Mouse (Mus musculus) kidney, embryonic 14.5 days (tissue): ENCODE results near the gene Rpusd3. TPM values are rescaled to one million over a fixed set of nuclear protein-coding genes. Genes with fewer than 3 reads are reported as not detected.

Experiments
- ATAC-seq: fragments of 200-750 bp; cut with Nextera tagmentation; 2 replicates; pipeline ENCODE4 v1.8.0; 2017; ENCODE audit warnings: moderate number of reproducible peaks, mild to moderate bottlenecking, moderate TSS enrichment, moderate library complexity; ENCODE audit not compliant: low FRiP score, low TSS enrichment
- H3K27ac ChIP-seq: fragments of 300-500 bp; sonication (generic); 2 replicates; pipeline ENCODE4 v1.5.1; 2014; ENCODE audit warnings: low read depth, mild to moderate bottlenecking, low read length, moderate library complexity, mixed read lengths
- H3K27me3 ChIP-seq: fragments of 300-500 bp; sonication (generic); 2 replicates; pipeline ENCODE4 v1.6.1; 2014; ENCODE audit warnings: mild to moderate bottlenecking, low read length; ENCODE audit not compliant: control insufficient read depth, insufficient read depth
- H3K36me3 ChIP-seq: fragments of 300-500 bp; sonication (generic); 2 replicates; pipeline ENCODE4 v1.6.1; 2014; ENCODE audit warnings: low read length, mixed read lengths; ENCODE audit not compliant: control insufficient read depth, insufficient read depth
- H3K4me1 ChIP-seq: fragments of 300-500 bp; sonication (generic); 2 replicates; pipeline ENCODE4 v1.6.1; 2014; ENCODE audit warnings: low read length, mixed read lengths; ENCODE audit not compliant: control insufficient read depth, insufficient read depth
- H3K4me2 ChIP-seq: fragments of 300-500 bp; sonication (generic); replicated peaks from 2 replicates; pipeline ENCODE4 v1.6.1; 2014; ENCODE audit warnings: low read depth, mild to moderate bottlenecking, low read length
- H3K4me3 ChIP-seq: fragments of 300-500 bp; sonication (generic); 2 replicates; pipeline ENCODE4 v1.5.1; 2014; ENCODE audit warnings: mild to moderate bottlenecking, low read length
- H3K9ac ChIP-seq: fragments of 300-500 bp; sonication (generic); 2 replicates; pipeline ENCODE4 v1.6.1; 2014; ENCODE audit warnings: low read depth, mild to moderate bottlenecking, low read length, moderate library complexity
- H3K9me3 ChIP-seq: fragments of 300-500 bp; sonication (generic); 2 replicates; pipeline ENCODE4 v1.6.1; 2016; ENCODE audit warnings: low read length; ENCODE audit not compliant: control insufficient read depth
- WGBS: fragments of 180-500 bp; shearing (Covaris S2); extraction: QIAGEN DNeasy Blood & Tissue Kit; methylation state at CpG from one replicate; pipeline ENCODE4 v1.1.7; 2014; 5-methylcytosine and 5-hydroxymethylcytosine counted together
- polyA plus RNA-seq: library from polyadenylated mRNA; unstranded; fragments of >200 nt; fragmentation: Nextera tagmentation; extraction: Ambion mirVana; gene quantifications from 2 replicates; pipeline ENCODE4 v1.2.1, GENCODE M21; 2014

Rpusd3 gene
- polyA plus RNA-seq, 1 experiment from 2014 or later, result 30.5 TPM

DNA sequence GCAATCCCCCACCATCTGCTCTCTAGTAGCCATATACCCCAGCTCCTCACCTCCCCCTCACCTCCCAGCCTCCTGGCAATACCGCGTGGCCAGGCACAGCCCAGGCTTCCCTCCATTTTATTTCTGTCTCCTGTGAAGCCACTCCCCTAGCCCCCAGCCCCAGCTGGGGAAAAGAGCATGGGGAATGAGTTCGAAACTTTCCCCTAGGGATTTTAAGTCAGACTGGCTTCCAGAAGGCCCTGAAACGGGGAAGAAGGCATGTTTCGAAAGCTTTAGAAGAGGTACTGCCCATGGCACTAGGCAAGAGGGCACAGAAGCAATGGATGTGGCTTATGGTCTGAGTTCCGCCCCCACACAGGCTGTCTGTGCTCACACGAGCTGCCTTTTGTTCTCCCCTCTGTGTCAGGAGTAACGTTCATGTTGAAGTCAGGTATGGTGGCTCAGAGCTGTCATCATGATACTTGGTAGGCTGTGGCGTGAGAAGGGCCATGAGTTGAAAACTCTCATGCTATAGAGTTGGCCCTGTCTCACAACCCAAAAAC, 16.6 kb upstream of the Rpusd3 start, which contains the start of gene Cidec:
Gene Cidec, minus strand, starts transcription at position 97 of the 542 bp plus-strand sequence.
- Histone ChIP-seq H3K9ac (no peak within 1 kb of the TSS), H3K27ac (no peak within 1 kb of the TSS), H3K27me3 (no peaks in the 10 kb centered on the region), H3K36me3 (no peaks in the 10 kb centered on the region), H3K4me1 (0 out of 2 replicates have a peak, but pooled peaks cover 3% of the 10 kb centered on the region), H3K4me3 (no peak within 1 kb of the TSS), H3K9me3 (no peaks in the 10 kb centered on the region), H3K4me2 (no peak within 1 kb of the TSS)
- WGBS, result 72% methylated on average over 9 of the region's 9 CpGs
- ATAC-seq, result no peak

DNA sequence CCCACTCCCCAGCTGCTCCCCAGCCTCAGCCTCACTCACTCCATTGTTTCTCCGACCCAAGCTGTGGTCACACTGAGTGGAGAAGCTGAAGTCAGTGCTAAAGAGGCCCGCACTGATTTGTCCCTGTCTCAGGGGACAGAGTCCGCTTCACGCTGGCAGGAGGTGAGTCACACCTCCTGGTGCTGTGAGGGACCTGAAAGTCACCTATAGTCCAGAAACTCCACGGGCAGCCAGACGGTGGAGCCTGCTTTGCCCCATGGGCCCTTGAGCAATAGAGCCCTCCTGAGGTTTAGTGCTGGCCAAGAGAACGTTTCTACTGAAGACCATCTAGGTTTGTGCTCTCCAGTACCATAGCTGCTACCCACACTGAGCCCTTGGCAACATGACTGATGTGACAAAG, 15.6 kb upstream of the Rpusd3 start:
- Histone ChIP-seq H3K27me3 (no peaks in the 10 kb centered on the region), H3K4me1 (0 out of 2 replicates have a peak, but pooled peaks cover 3% of the 10 kb centered on the region), H3K4me3 (no peak overlapping the region), H3K36me3 (no peaks in the 10 kb centered on the region), H3K27ac (no peak overlapping the region), H3K9ac (no peak overlapping the region), H3K4me2 (no peak overlapping the region), H3K9me3 (no peaks in the 10 kb centered on the region)
- 76% methylated on average over 7 of the region's 7 CpGs for WGBS
- no peak for ATAC-seq

DNA sequence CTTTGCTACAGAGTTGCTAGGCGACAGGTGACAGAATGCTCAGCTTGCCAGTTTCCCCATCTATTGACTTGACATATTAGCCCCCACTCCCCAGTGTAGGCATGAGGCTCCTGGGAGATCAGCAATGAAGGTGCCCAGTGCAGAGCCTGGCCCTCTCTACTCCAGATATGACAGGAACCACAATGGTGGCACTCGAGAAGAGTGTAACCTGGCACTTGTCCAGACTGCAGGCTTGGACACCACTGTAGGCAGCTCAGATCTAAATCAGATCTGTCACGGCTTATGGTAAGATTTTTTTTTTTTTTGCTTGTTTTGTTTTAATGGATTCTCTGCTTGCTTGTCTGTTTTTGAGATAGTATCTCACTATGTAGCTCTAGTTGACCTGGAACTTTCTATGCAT, 14.5 kb upstream of the Rpusd3 start:
- ATAC-seq, result no peak
- H3K4me3 ChIP-seq, result no peak overlapping the region
- H3K4me1 ChIP-seq, result 0 out of 2 replicates have a peak, but pooled peaks cover 3% of the 10 kb centered on the region
- H3K4me2 ChIP-seq, result no peak overlapping the region
- no peak overlapping the region for H3K9ac ChIP-seq
- no peak overlapping the region for H3K27ac ChIP-seq
- H3K9me3 ChIP-seq, result no peaks in the 10 kb centered on the region
- H3K36me3 ChIP-seq, result no peaks in the 10 kb centered on the region
- WGBS, result 67% methylated on average over 3 of the region's 3 CpGs
- H3K27me3 ChIP-seq, result no peaks in the 10 kb centered on the region

DNA sequence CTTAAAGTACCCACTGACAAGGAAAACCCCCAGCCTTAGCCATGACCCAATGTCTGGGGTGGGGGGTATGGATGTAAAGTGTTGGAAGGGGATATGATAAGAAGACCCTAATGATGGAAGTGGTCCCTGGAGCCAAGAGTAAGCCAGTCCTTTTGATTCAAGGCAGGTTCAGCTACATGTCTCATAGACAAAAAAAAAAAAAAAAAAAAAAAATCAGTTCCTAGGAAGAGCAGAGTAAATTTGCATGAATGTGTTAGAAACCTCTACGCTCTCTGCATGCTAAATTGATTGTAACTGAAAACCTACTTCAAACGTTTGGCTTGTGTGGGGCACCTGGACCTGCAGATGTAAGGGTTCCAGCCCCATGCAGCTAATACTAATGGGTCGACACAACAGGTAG, 12.7 kb upstream of the Rpusd3 start:
- no peak overlapping the region for H3K27ac ChIP-seq
- H3K27me3 ChIP-seq, result no peaks in the 10 kb centered on the region
- H3K9me3 ChIP-seq, result peaks cover 4% of the 10 kb centered on the region; the same call in 1 of the 2 replicates
- no peaks in the 10 kb centered on the region for H3K36me3 ChIP-seq
- ATAC-seq, result no peak
- no peak overlapping the region for H3K9ac ChIP-seq
- H3K4me1 ChIP-seq, result 0 out of 2 replicates have a peak, but pooled peaks cover 3% of the 10 kb centered on the region
- no peak overlapping the region for H3K4me3 ChIP-seq
- 57% methylated on average over 3 of the region's 3 CpGs for WGBS
- no peak overlapping the region for H3K4me2 ChIP-seq

DNA sequence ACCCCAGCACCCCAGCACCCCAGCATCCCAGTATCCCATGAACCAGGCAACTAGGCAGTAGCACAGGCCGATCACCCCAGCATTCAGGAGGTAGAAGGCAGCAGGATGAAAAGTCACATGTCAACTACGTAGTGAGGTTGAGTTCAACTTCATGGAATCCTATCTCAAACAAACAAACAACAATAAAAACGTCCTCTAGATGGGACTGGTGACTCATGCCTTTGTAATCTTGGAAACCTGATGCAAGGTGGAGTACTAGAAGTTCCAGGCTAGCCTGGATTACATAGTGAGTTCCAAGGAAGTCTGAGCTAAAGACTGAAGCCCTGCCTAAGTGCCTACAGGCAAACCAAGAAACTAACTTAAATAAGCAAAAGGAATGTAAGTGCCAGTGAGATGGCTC, 11.7 kb upstream of the Rpusd3 start:
- Histone ChIP-seq H3K27me3 (no peaks in the 10 kb centered on the region), H3K36me3 (no peaks in the 10 kb centered on the region), H3K4me3 (no peak overlapping the region), H3K9me3 (peaks cover 4% of the 10 kb centered on the region; the same call in 1 of the 2 replicates), H3K27ac (no peak overlapping the region), H3K4me1 (0 out of 2 replicates have a peak, but pooled peaks cover 3% of the 10 kb centered on the region), H3K4me2 (no peak overlapping the region), H3K9ac (no peak overlapping the region)
- 58% methylated on average over 3 of the region's 3 CpGs for WGBS
- ATAC-seq, result no peak

DNA sequence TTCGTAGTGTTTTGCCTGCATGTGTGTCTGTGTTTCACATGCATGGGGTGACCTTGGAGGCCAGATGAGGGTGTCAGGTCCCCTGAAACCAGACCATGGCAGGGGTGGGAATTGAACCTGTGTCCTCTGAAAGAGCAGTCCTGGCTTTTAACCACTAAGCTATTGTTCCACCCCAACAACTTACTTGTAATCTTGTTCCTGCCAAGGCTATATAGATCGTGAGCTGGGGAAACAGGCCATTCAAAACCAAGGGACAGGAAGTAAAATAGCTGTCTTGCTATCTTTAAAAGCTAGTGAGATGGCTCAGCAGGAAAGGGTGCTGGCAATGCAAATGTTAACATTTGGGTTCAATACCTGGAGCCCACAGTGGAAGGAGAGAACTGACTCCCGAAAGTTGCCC, 10.8 kb upstream of the Rpusd3 start:
- Histone ChIP-seq H3K4me2 (no peak overlapping the region), H3K27ac (no peak overlapping the region), H3K4me1 (0 out of 2 replicates have a peak, but pooled peaks cover 3% of the 10 kb centered on the region), H3K36me3 (no peaks in the 10 kb centered on the region), H3K9me3 (peaks cover 4% of the 10 kb centered on the region; the same call in 1 of the 2 replicates), H3K9ac (no peak overlapping the region), H3K27me3 (no peaks in the 10 kb centered on the region), H3K4me3 (no peak overlapping the region)
- 81% methylated on average over 3 of the region's 3 CpGs for WGBS
- ATAC-seq, result no peak

DNA sequence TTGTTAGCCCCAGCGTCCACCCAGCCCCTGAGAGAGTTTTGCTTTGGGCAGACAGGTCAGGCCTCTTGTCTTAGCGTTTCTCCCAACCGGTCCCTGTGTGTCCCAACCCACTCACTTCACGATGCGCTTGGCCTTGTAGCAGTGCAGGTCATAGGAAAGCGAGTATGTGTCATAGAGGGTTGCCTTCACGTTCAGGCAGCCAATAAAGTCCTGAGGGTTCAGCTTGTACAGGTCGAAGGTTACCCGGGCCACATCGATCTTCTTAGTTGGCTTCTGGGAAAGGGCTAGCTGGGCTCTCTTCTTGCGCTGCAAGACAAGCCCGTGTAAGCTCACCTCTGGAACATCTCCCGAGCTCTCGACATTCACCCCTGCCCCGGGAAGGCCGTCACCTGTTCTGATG, 8.9 kb upstream of the Rpusd3 start:
- H3K9me3 ChIP-seq, result peaks cover 4% of the 10 kb centered on the region; the same call in 1 of the 2 replicates
- H3K4me2 ChIP-seq, result no peak overlapping the region
- no peak overlapping the region for H3K9ac ChIP-seq
- no peak overlapping the region for H3K4me3 ChIP-seq
- WGBS, result 86% methylated on average over 16 of the region's 16 CpGs
- ATAC-seq, result no peak
- H3K27ac ChIP-seq, result no peak overlapping the region
- H3K27me3 ChIP-seq, result no peaks in the 10 kb centered on the region
- H3K4me1 ChIP-seq, result 0 out of 2 replicates have a peak, but pooled peaks cover 3% of the 10 kb centered on the region
- no peaks in the 10 kb centered on the region for H3K36me3 ChIP-seq

DNA sequence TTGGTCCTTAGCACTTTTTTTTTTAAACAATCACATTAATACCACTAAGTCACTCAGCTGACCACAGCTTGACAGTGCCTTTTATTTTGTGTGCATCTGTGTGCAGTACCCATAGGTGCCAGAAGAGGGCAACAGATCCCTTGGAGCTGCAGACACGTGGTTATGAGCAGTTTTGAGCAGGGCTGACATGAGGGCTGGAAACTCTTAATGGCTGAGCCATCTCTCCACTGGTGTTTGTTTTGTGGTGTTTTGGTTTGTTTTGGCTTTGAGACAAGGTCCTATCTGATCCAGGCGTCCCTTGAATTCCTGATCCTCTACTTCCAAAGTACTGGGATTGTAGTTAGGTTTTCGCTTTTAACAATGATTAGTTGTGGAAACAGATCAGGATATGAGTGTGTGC, 8.3 kb upstream of the Rpusd3 start:
- Histone ChIP-seq H3K36me3 (no peaks in the 10 kb centered on the region), H3K27me3 (no peaks in the 10 kb centered on the region), H3K27ac (no peak overlapping the region), H3K9me3 (peaks cover 4% of the 10 kb centered on the region; the same call in 1 of the 2 replicates), H3K9ac (no peak overlapping the region), H3K4me3 (no peak overlapping the region), H3K4me1 (0 out of 2 replicates have a peak, but pooled peaks cover 3% of the 10 kb centered on the region), H3K4me2 (no peak overlapping the region)
- no peak for ATAC-seq
- WGBS, result 60% methylated on average over 3 of the region's 3 CpGs

DNA sequence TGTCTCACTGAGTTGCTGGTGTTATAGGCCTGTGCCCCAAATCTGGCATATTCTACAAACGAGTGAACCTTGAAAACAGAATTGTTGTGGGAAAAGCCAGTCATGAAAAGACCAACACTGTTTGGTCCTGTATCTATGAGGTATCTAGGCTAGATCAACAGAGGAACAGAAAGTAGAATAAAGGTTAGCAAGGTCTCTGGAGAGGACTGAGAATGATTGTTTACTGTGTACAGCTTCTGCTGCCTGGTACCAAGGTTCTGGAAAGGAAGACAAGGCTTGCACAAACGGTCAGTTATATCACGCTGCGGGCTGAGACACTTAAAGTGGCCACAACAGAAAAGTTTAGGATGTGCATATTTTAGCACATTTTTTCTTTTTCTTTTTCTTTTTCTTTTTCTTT, 7.6 kb upstream of the Rpusd3 start:
- no peaks in the 10 kb centered on the region for H3K4me1 ChIP-seq
- H3K27me3 ChIP-seq, result no peaks in the 10 kb centered on the region
- no peaks in the 10 kb centered on the region for H3K36me3 ChIP-seq
- peaks cover 4% of the 10 kb centered on the region; the same call in 1 of the 2 replicates for H3K9me3 ChIP-seq
- 88% methylated on average over 4 of the region's 4 CpGs for WGBS
- H3K4me3 ChIP-seq, result no peak overlapping the region
- no peak for ATAC-seq
- H3K27ac ChIP-seq, result no peak overlapping the region
- no peak overlapping the region for H3K9ac ChIP-seq
- no peak overlapping the region for H3K4me2 ChIP-seq
